Mouse (Mus musculus) liver, embryonic 14.5 days (tissue): ENCODE results near the gene Plpp3. TPM values are rescaled to one million over a fixed set of nuclear protein-coding genes. Genes with fewer than 3 reads are reported as not detected.
A peak's percentile ranks its signal among the peaks of the same experiment; 100 is the strongest.

Experiments
- ATAC-seq: fragments of 200-750 bp; cut with Nextera tagmentation; 2 replicates; pipeline ENCODE4 v1.8.0; 2017; ENCODE audit warnings: moderate number of reproducible peaks, mild to moderate bottlenecking, moderate library complexity; ENCODE audit not compliant: insufficient read depth
- DNase-seq, 3 experiments: peaks; one replicate each; pipeline ENCODE4 v3.0.0-alpha.2; 2012 to 2013; ENCODE audit warnings: low read depth in 3 of 3, low spot score in 3 of 3
- H3K27ac ChIP-seq: fragments of 300-500 bp; sonication (generic); 2 replicates; pipeline ENCODE4 v1.5.1; 2014; ENCODE audit warnings: moderate library complexity, mild to moderate bottlenecking, control low read depth, inconsistent platforms
- H3K27me3 ChIP-seq: fragments of 300-500 bp; sonication (generic); 2 replicates; pipeline ENCODE4 v1.6.1; 2014; ENCODE audit warnings: mild to moderate bottlenecking, low read length, moderate library complexity; ENCODE audit not compliant: control insufficient read depth, insufficient read depth
- H3K36me3 ChIP-seq: fragments of 300-500 bp; sonication (generic); replicated peaks from 2 replicates; pipeline ENCODE4 v1.6.1; 2014; ENCODE audit warnings: low read depth; ENCODE audit not compliant: control insufficient read depth, insufficient read depth
- H3K4me1 ChIP-seq, 2 experiments: fragments of 200-500 bp in 1 of 2; fragments of 300-500 bp in 1 of 2; sonication (generic) in 1 of 2; replicated peaks; 2 replicates each; pipeline ENCODE4 v1.6.1; 2012 to 2014; ENCODE audit warnings: antibody characterized with exemption in 1 of 2, inconsistent platforms in 1 of 2, low read length in 1 of 2; ENCODE audit not compliant: control insufficient read depth in 2 of 2, insufficient read depth in 2 of 2
- H3K4me2 ChIP-seq: fragments of 300-500 bp; sonication (generic); 2 replicates; pipeline ENCODE4 v1.6.1; 2014; ENCODE audit warnings: low read depth, mild to moderate bottlenecking, control low read depth, moderate library complexity
- H3K4me3 ChIP-seq, 2 experiments: fragments of 200-500 bp in 1 of 2; fragments of 300-500 bp in 1 of 2; sonication (generic) in 1 of 2; 2 replicates each; pipeline ENCODE4 v1.5.1; 2012 to 2014; ENCODE audit warnings: low read depth in 2 of 2, low read length in 2 of 2, mild to moderate bottlenecking in 2 of 2, control low read depth in 1 of 2, inconsistent platforms in 1 of 2, moderate library complexity in 1 of 2; ENCODE audit not compliant: insufficient read depth in 1 of 2
- H3K9ac ChIP-seq: fragments of 300-500 bp; sonication (generic); replicated peaks from 2 replicates; pipeline ENCODE4 v1.6.1; 2014; ENCODE audit warnings: mild to moderate bottlenecking, control low read depth, moderate library complexity
- H3K9me3 ChIP-seq: fragments of 300-500 bp; sonication (generic); 2 replicates; pipeline ENCODE4 v1.6.1; 2016; ENCODE audit warnings: low read length, mixed read lengths; ENCODE audit not compliant: control insufficient read depth
- CTCF ChIP-seq: IDR thresholded peaks from 2 replicates; pipeline ENCODE4 v1.5.1; 2016; ENCODE audit warnings: antibody characterized with exemption, low read depth, control low read depth
- EP300 ChIP-seq: IDR thresholded peaks from 2 replicates; pipeline ENCODE4 v1.6.1; 2016; ENCODE audit warnings: antibody characterized with exemption, low read depth
- WGBS: fragments of 180-500 bp; shearing (Covaris S2); extraction: QIAGEN DNeasy Blood & Tissue Kit; methylation state at CpG from one replicate; pipeline ENCODE4 v1.1.7; 2014; ENCODE audit not compliant: insufficient replicate concordance; 5-methylcytosine and 5-hydroxymethylcytosine counted together
- polyA plus RNA-seq, 2 experiments: library from polyadenylated mRNA; depleted of rRNA in 1 of 2; stranded (reverse) in 1 of 2; unstranded in 1 of 2; fragments of >200 nt; fragmentation: Nextera tagmentation in 1 of 2; extraction: Ambion mirVana in 1 of 2; gene quantifications; 2 replicates each; pipeline versions ENCODE4 v1.2.1 to v1.2.3; 2012 to 2014

Gene Plpp3
- polyA plus RNA-seq, 2 experiments, result 5.7 to 7.0 TPM

- TF ChIP-seq EP300 (no peak), CTCF (no peak)
- Histone ChIP-seq H3K36me3 (no peaks in the 10 kb centered on the region), H3K4me1 (peaks cover 0 to 7% of the 10 kb centered on the region in 2 experiments; a peak in 1 of 4 replicates), H3K9ac (no peak overlapping the region), H3K27ac (no peak overlapping the region), H3K9me3 (no peaks in the 10 kb centered on the region), H3K27me3 (no peaks in the 10 kb centered on the region), H3K4me2 (no peak overlapping the region), H3K4me3 (no peak overlapping the region)
- DNase-seq (no peak), ATAC-seq (no peak)
- WGBS, result 48% methylated on average over 1 of the region's 1 CpGs
Observed at GRCm38 (mm10) chr4:105214438-105214837, 57.3 kb downstream of the Plpp3 start.

DNA sequence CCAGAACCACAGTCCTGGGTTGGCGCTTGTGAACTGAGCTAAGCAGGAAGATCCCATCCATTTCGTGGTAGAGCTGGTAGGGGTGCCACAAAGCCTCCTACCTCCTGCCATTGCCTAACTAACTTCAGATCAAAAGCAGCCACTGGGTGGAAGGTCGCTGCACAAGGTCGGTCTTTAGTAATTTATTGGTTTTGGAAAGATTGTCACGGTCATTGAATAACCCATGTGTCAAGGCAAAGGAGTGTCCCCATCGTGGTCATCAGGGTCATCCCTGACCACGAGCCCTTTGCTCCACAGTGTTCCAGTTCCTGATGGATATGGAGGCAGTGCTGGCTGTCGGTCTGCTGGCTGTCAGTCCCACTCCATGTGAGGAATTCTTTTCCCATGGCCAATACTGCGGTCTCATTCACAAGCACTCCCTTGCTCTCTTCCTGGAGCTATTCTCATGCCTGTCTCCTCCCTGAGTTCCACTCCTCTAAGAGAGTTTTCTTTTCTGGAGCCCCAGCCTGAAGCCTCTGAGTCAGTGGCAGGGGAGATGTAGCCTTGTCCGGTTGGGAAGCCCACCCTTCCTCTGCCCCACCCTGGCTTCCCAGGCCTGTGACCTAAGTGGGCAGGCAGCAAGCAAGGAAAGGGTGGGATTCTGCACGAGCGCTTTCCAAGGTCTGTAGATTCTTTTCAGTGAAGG, 58.7 kb downstream of the Plpp3 start:
- Histone ChIP-seq H3K4me1 (peaks cover 0 to 7% of the 10 kb centered on the region in 2 experiments; a peak in 1 of 4 replicates), H3K27me3 (no peaks in the 10 kb centered on the region), H3K4me3 (no peak overlapping the region), H3K36me3 (no peaks in the 10 kb centered on the region), H3K4me2 (no peak overlapping the region), H3K9ac (no peak overlapping the region), H3K27ac (no peak overlapping the region), H3K9me3 (no peaks in the 10 kb centered on the region)
- TF ChIP-seq EP300 (no peak), CTCF (no peak)
- ATAC-seq, result peak; percentile 28; the same call in 1 of the 2 replicates
- 41% methylated on average over 12 of the region's 12 CpGs for WGBS
- DNase-seq, result no peak

DNA sequence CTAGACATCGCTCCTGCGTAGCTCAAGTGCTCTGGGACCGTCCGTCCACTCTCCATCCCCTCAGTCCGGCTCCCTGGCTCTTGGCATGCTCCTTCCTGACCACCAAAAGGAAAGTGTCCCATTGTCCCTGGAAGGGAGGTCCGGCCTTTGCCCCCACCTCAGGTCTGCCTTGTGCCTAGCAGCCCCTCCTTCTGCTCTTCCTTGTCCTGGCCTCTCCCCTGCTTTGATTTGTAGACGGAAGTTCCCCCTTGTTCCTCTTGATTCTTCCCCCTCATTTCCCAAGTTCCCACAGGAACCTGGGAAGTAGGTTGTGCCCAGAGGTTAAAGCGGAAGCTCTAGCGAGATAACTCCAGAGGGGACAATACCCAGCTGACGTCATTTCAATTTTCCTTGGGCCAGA, 61.1 kb downstream of the Plpp3 start:
- H3K4me1 ChIP-seq, result peaks cover 0 to 7% of the 10 kb centered on the region in 2 experiments; a peak in 1 of 4 replicates
- ATAC-seq, result 0 out of 2 replicates have a peak, but pooled peaks have one; percentile 23
- H3K27me3 ChIP-seq, result no peaks in the 10 kb centered on the region
- no peak for DNase-seq
- no peak overlapping the region for H3K4me3 ChIP-seq
- no peaks in the 10 kb centered on the region for H3K9me3 ChIP-seq
- whole genome bisulfite sequencing, result 33% methylated on average over 10 of the region's 10 CpGs
- H3K4me2 ChIP-seq, result no peak overlapping the region
- no peak overlapping the region for H3K9ac ChIP-seq
- no peak for TF ChIP-seq EP300
- H3K36me3 ChIP-seq, result no peaks in the 10 kb centered on the region
- no peak overlapping the region for H3K27ac ChIP-seq

DNA sequence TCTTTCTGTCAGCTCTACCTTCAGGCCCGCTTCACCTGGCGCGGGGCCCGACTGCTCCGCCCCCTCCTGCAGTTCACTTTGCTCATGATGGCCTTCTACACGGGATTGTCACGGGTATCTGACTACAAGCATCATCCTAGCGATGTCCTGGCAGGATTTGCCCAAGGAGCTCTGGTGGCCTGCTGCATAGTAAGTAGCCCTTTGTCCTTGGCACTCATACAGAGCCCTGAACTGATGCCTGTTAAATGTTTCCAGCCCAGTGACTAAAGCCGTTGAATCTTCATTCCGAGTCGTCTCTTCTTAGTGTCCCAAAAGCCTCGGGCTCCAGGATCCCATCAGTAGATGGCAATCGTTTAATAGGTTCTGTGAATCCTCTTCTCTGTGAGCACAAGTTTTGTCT, 62.2 kb downstream of the Plpp3 start:
- no peak overlapping the region for H3K4me2 ChIP-seq
- H3K4me1 ChIP-seq, result peaks cover 0 to 7% of the 10 kb centered on the region in 2 experiments; a peak in 1 of 4 replicates
- no peaks in the 10 kb centered on the region for H3K27me3 ChIP-seq
- H3K36me3 ChIP-seq, result no peaks in the 10 kb centered on the region
- DNase-seq (no peak), ATAC-seq (no peak)
- H3K9me3 ChIP-seq, result no peaks in the 10 kb centered on the region
- no peak overlapping the region for H3K9ac ChIP-seq
- TF ChIP-seq CTCF (no peak), EP300 (no peak)
- no peak overlapping the region for H3K4me3 ChIP-seq
- no peak overlapping the region for H3K27ac ChIP-seq
- WGBS, result 72% methylated on average over 13 of the region's 13 CpGs

- no peaks in the 10 kb centered on the region for H3K36me3 ChIP-seq
- no peaks in the 10 kb centered on the region for H3K27me3 ChIP-seq
- H3K4me2 ChIP-seq, result no peak overlapping the region
- H3K27ac ChIP-seq, result no peak overlapping the region
- ATAC-seq (no peak), DNase-seq (no peak)
- no peak overlapping the region for H3K4me3 ChIP-seq
- peaks cover 0 to 3% of the 10 kb centered on the region in 2 experiments; a peak in 1 of 4 replicates for H3K4me1 ChIP-seq
- no peaks in the 10 kb centered on the region for H3K9me3 ChIP-seq
- no peak overlapping the region for H3K9ac ChIP-seq
- TF ChIP-seq EP300 (no peak), CTCF (no peak)
- 64% methylated on average over 3 of the region's 3 CpGs for WGBS
Observed at GRCm38 (mm10) chr4:105220849-105221248, 63.7 kb downstream of the Plpp3 start.
